Mouse (Mus musculus) C2C12 (cell line): ENCODE results near the gene Bicd2.

Experiments
- CTCF ChIP-seq: IDR thresholded peaks from one replicate; pipeline ENCODE4 v1.5.1; 2011; ENCODE audit not compliant: control insufficient read depth, insufficient read depth, insufficient read length
- MYOG ChIP-seq: IDR thresholded peaks from one replicate; pipeline ENCODE4 v1.6.1; 2011; ENCODE audit not compliant: control insufficient read depth, insufficient read length; ENCODE audit errors: extremely low read depth
- USF1 ChIP-seq: IDR thresholded peaks from one replicate; pipeline ENCODE4 v1.6.1; 2011; ENCODE audit warnings: low read depth, mild to moderate bottlenecking, control low read depth, moderate library complexity

DNA sequence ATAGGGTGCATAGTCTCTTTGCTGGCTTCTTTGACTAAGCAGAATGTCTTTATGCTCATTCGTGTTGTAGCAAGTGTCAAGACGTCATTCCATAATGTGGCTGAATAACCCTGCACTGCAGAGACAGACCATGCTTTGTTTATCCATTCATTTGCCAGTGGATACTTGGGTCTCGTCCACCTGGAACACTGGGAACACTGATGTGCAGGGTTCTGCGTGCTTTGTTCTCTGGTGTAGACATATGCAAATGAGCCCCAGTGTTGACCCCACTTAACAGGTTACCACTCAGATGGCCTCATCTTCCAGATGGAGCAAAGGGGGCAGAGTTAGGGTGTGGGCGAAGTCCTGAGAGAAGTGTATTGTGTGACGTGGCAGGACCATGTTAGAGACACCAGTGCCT is 32.9 kb downstream of the Bicd2 start:
- TF ChIP-seq CTCF: no peak
- no peak for TF ChIP-seq USF1
- TF ChIP-seq MYOG: no peak
